Mouse (Mus musculus) E14TG2a.4 (cell line): ENCODE results near the gene Hs2st1.

ENCODE experiments used
- H3K27me3 ChIP-seq: 2 replicates; pipeline ENCODE4 v1.6.1; 2014; ENCODE audit warnings: low read length, control low read depth; ENCODE audit not compliant: insufficient read depth
- H3K36me3 ChIP-seq: 2 replicates; pipeline ENCODE4 v1.6.1; 2014; ENCODE audit warnings: low read length, control low read depth; ENCODE audit not compliant: insufficient read depth
- H3K4me1 ChIP-seq: replicated peaks from 2 replicates; pipeline ENCODE4 v1.6.1; 2014; ENCODE audit warnings: low read depth, low read length, control low read depth
- H3K4me3 ChIP-seq: replicated peaks from 2 replicates; pipeline ENCODE4 v1.5.1; 2014; ENCODE audit warnings: mild to moderate bottlenecking, low read length
- H3K9me3 ChIP-seq: 2 replicates; pipeline ENCODE4 v1.6.1; 2014; ENCODE audit warnings: low read length, control low read depth
- CTCF ChIP-seq: conservative IDR thresholded peaks from 2 replicates; pipeline ENCODE4 v1.5.1; 2014; ENCODE audit warnings: low read length
- NANOG ChIP-seq: IDR thresholded peaks from 2 replicates; pipeline ENCODE4 v1.6.1; 2014; ENCODE audit warnings: borderline replicate concordance, low read length, mixed read lengths
- POU5F1 ChIP-seq: IDR thresholded peaks from 2 replicates; pipeline ENCODE4 v1.6.1; 2014; ENCODE audit warnings: low read length, borderline replicate concordance

The Hs2st1 gene

GRCm38 (mm10) chr3:144447917-144448316 lies 122.1 kb downstream of the Hs2st1 start:
- H3K4me1 ChIP-seq, result peaks cover 37% of the 10 kb centered on the region
- H3K27me3 ChIP-seq, result no peaks in the 10 kb centered on the region
- TF ChIP-seq POU5F1, result no peak
- no peak for TF ChIP-seq CTCF
- no peak for TF ChIP-seq NANOG
- no peaks in the 10 kb centered on the region for H3K9me3 ChIP-seq
- H3K4me3 ChIP-seq, result no peak overlapping the region
- peaks cover 15% of the 10 kb centered on the region for H3K36me3 ChIP-seq

- no peaks in the 10 kb centered on the region for H3K9me3 ChIP-seq
- H3K4me1 ChIP-seq, result peaks cover 43% of the 10 kb centered on the region
- H3K4me3 ChIP-seq, result peak overlapping the region; percentile 32
- TF ChIP-seq NANOG (no peak), CTCF (no peak), POU5F1 (no peak)
- peaks cover 9% of the 10 kb centered on the region for H3K36me3 ChIP-seq
- H3K27me3 ChIP-seq, result no peaks in the 10 kb centered on the region
These were observed 123.8 kb downstream of the Hs2st1 start for GRCm38 (mm10) chr3:144446081-144446634.

GRCm38 (mm10) chr3:144437871-144438398 lies 132.0 kb downstream of the Hs2st1 start:
- TF ChIP-seq CTCF (no peak), POU5F1 (no peak), NANOG (no peak)
- H3K27me3 ChIP-seq, result no peaks in the 10 kb centered on the region
- no peaks in the 10 kb centered on the region for H3K9me3 ChIP-seq
- no peak overlapping the region for H3K4me3 ChIP-seq
- H3K4me1 ChIP-seq, result peaks cover 63% of the 10 kb centered on the region
- no peaks in the 10 kb centered on the region for H3K36me3 ChIP-seq

- no peaks in the 10 kb centered on the region for H3K27me3 ChIP-seq
These were observed 133.9 kb downstream of the Hs2st1 start for GRCm38 (mm10) chr3:144436076-144436475.

GRCm38 (mm10) chr3:144435281-144435680 lies 134.7 kb downstream of the Hs2st1 start:
- H3K9me3 ChIP-seq, result no peaks in the 10 kb centered on the region
- H3K4me1 ChIP-seq, result peaks cover 57% of the 10 kb centered on the region
- no peaks in the 10 kb centered on the region for H3K27me3 ChIP-seq
- H3K36me3 ChIP-seq, result no peaks in the 10 kb centered on the region; the same call in none of the 2 replicates
- TF ChIP-seq CTCF (no peak), NANOG (no peak), POU5F1 (no peak)
- no peak overlapping the region for H3K4me3 ChIP-seq

More at GRCm38 (mm10) chr3:144436076-144436475, 133.9 kb downstream of the Hs2st1 start:
- H3K4me3 ChIP-seq, result no peak overlapping the region
- TF ChIP-seq CTCF (no peak), POU5F1 (no peak), NANOG (no peak)
- H3K36me3 ChIP-seq, result no peaks in the 10 kb centered on the region; the same call in none of the 2 replicates
- H3K9me3 ChIP-seq, result no peaks in the 10 kb centered on the region
- peaks cover 57% of the 10 kb centered on the region for H3K4me1 ChIP-seq

GRCm38 (mm10) chr3:144434276-144434675 lies 135.7 kb downstream of the Hs2st1 start:
- Histone ChIP-seq H3K9me3 (no peaks in the 10 kb centered on the region), H3K4me3 (peak overlapping the region; percentile 32; the same call in 1 of the 2 replicates), H3K4me1 (peaks cover 55% of the 10 kb centered on the region), H3K36me3 (no peaks in the 10 kb centered on the region; the same call in none of the 2 replicates), H3K27me3 (no peaks in the 10 kb centered on the region)
- TF ChIP-seq CTCF, result no peak
- TF ChIP-seq NANOG, result no peak
- TF ChIP-seq POU5F1, result no peak

GRCm38 (mm10) chr3:144433039-144433438 lies 136.9 kb downstream of the Hs2st1 start:
- no peak for TF ChIP-seq CTCF
- no peak for TF ChIP-seq NANOG
- TF ChIP-seq POU5F1, result no peak
- H3K27me3 ChIP-seq, result no peaks in the 10 kb centered on the region
- H3K4me1 ChIP-seq, result peaks cover 43% of the 10 kb centered on the region
- no peak overlapping the region for H3K4me3 ChIP-seq
- H3K36me3 ChIP-seq, result no peaks in the 10 kb centered on the region; the same call in none of the 2 replicates
- no peaks in the 10 kb centered on the region for H3K9me3 ChIP-seq

- H3K4me1 ChIP-seq, result peaks cover 34% of the 10 kb centered on the region
- H3K9me3 ChIP-seq, result no peaks in the 10 kb centered on the region
- TF ChIP-seq POU5F1 (no peak), NANOG (no peak), CTCF (no peak)
- no peak overlapping the region for H3K4me3 ChIP-seq
- H3K27me3 ChIP-seq, result no peaks in the 10 kb centered on the region
- H3K36me3 ChIP-seq, result no peaks in the 10 kb centered on the region; the same call in none of the 2 replicates
These were observed 137.8 kb downstream of the Hs2st1 start for GRCm38 (mm10) chr3:144432143-144432577.
